Mouse (Mus musculus) ES-Bruce4 (cell line): ENCODE results near the gene Rsg1.

Experiments used
- EP300 ChIP-seq: IDR thresholded peaks from 2 replicates; pipeline ENCODE4 v1.6.1; 2011; ENCODE audit warnings: low read depth, low read length; ENCODE audit not compliant: insufficient read depth
- POLR2A ChIP-seq: IDR thresholded peaks from one replicate; pipeline ENCODE4 v1.8.1; 2011; ENCODE audit warnings: low read length; ENCODE audit not compliant: insufficient read depth

DNA sequence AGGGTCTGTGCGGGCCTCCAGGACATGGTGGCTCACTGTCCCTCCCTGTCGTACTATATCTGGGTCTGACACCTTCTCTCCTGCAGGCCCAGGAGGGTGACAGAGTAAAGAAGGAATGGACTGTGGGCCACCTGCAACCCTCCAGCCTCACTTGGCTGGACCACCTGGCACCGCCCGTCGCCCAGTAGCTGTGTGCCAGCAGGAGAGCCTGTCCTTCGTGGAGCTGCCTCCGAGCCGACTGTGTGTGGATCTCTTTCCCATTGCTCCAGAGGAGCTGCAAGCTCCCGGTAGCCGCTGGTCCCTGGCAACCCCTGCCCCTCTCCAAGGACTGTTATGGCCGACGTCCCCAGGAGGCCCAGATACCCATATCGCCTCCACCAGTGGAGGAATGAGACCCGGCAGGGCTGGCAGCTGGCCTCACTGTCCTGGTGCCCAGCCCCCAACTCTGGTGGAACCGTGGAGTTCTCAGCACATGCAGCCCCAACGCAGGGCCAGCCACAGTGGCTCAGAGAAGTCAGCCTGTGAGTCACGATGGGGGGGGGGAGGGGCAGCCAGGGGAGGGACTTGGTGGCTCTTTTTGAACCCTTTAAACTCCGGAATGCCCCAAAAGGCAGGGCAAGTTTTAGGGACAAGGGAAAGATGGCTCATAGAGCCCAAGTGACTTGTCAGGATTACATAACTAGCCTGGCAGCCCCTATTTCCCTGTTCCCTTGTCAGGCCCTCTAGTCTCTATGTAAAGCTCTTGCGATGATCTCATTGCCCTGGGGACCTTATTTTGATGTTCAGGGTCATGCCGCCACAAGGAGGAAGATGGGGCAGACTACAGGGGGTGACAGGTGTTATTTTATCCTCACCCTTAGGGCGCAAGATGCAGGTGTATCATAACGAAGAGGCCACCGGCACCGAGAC is 32.6 kb downstream of the Rsg1 start:
- no peak for TF ChIP-seq EP300
- TF ChIP-seq POLR2A, result no peak
